In genomic region chr2:25400764-25401163, GRCm38 (mm10) we compare ENCODE assay signal across 8 mouse cellular contexts. TPM values are rescaled to one million over a fixed set of nuclear protein-coding genes. Genes with fewer than 3 reads are reported as not detected.
A peak's percentile ranks its signal among the peaks of the same experiment; 100 is the strongest.
DNase-seq lines count a peak whose midpoint lies in the region; ATAC-seq lines count a peak whose summit lies in the region.

No protein-coding gene starts in this region.

- peak overlapping the region; percentile 22; the same call in 1 of the 2 replicates for H3K4me3 ChIP-seq in heart, embryonic 10.5 days
- no peak overlapping the region for H3K4me3 ChIP-seq in kidney, embryonic 14.5 days (ENCODE audit: low read length)

- H3K27me3 ChIP-seq in heart, embryonic 10.5 days (ENCODE audit: insufficient read depth, poor library complexity, severe bottlenecking), result peaks cover 98% of the 10 kb centered on the region
- H3K27me3 ChIP-seq in kidney, embryonic 14.5 days (ENCODE audit: control insufficient read depth, insufficient read depth, low read length), result peaks cover 66% of the 10 kb centered on the region

- 0 out of 2 replicates have a peak, but pooled peaks have one; percentile 24 for ATAC-seq in kidney, embryonic 14.5 days (ENCODE audit: low FRiP score, low TSS enrichment)
- no peak for ATAC-seq in inflammation-experienced regulatory T-cells, adult 6 months

- no peaks in the 10 kb centered on the region for H3K9me3 ChIP-seq in heart, embryonic 10.5 days
- no peaks in the 10 kb centered on the region for H3K9me3 ChIP-seq in kidney, embryonic 14.5 days (ENCODE audit: control insufficient read depth, low read length)

- H3K27ac ChIP-seq in heart, embryonic 10.5 days, result no peak overlapping the region
- H3K27ac ChIP-seq in kidney, embryonic 14.5 days (ENCODE audit: low read depth, low read length), result no peak overlapping the region

- H3K4me1 ChIP-seq in heart, embryonic 10.5 days, result peaks cover 23% of the 10 kb centered on the region
- H3K4me1 ChIP-seq in kidney, embryonic 14.5 days (ENCODE audit: control insufficient read depth, insufficient read depth, low read length), result 0 out of 2 replicates have a peak, but pooled peaks cover 4% of the 10 kb centered on the region

- peak overlapping the region; percentile 25; the same call in 1 of the 2 replicates for H3K4me2 ChIP-seq in kidney, embryonic 14.5 days (replicated peaks; ENCODE audit: low read depth, low read length)

- H3K36me3 ChIP-seq in heart, embryonic 10.5 days, result no peaks in the 10 kb centered on the region
- no peaks in the 10 kb centered on the region for H3K36me3 ChIP-seq in kidney, embryonic 14.5 days (ENCODE audit: control insufficient read depth, insufficient read depth, low read length)

- peak; percentile 73 for DNase-seq in urinary bladder, postnatal 14 days (ENCODE audit: low spot score)
- DNase-seq in urinary bladder, postnatal 10 days (ENCODE audit: low spot score), result no peak
- peak; percentile 74 for DNase-seq in embryo, embryonic 11 days
- no peak for DNase-seq in heart, embryonic 10.5 days (ENCODE audit: low spot score)
- peak; percentile 62 for DNase-seq in lung, postnatal 10 days
- DNase-seq in right cerebral cortex, adult 2 months (ENCODE audit: low spot score in 2 of 2), result peak; percentile 61 to 67

- 2% methylated on average over 17 of the region's 17 CpGs for WGBS in heart, embryonic 10.5 days
- 3% methylated on average over 17 of the region's 17 CpGs for WGBS in kidney, embryonic 14.5 days

- no peak overlapping the region for H3K9ac ChIP-seq in kidney, embryonic 14.5 days (ENCODE audit: low read depth, low read length)

RNA-seq across cellular contexts. Expression of gene Npdc1, which starts 1.6 kb away (rescaled TPM):
- 14.6 and 16.5 TPM in 2 replicates for polyA plus RNA-seq in heart, embryonic 10.5 days (2016; fragmentation: Nextera tagmentation; extraction: Ambion mirVana)
- 32.8 and 34.0 TPM in 2 replicates for polyA plus RNA-seq in kidney, embryonic 14.5 days (2014; fragmentation: Nextera tagmentation; extraction: Ambion mirVana)
- polyA plus RNA-seq in inflammation-experienced regulatory T-cells, adult 6 months (2017; shearing (Covaris generic)), result 1 to 10 TPM; 2.8 to 6.1 (median 6.0) TPM

RNA-seq across cellular contexts. Expression of gene Entpd2, which starts 5.1 kb away (rescaled TPM):
- not detected in 2 replicates for polyA plus RNA-seq in heart, embryonic 10.5 days (2016; fragmentation: Nextera tagmentation; extraction: Ambion mirVana)
- polyA plus RNA-seq in kidney, embryonic 14.5 days (2014; fragmentation: Nextera tagmentation; extraction: Ambion mirVana), result 2.0 and 2.7 TPM in 2 replicates
- polyA plus RNA-seq in inflammation-experienced regulatory T-cells, adult 6 months (2017; shearing (Covaris generic)), result 1 to 10 TPM in 1 of 3 experiments, under 1 TPM in 1, not detected in 1; 0.49 to 1.3 TPM

RNA-seq across cellular contexts. Expression of gene Fut7, which starts 22.3 kb away (rescaled TPM):
- polyA plus RNA-seq in heart, embryonic 10.5 days (2016; fragmentation: Nextera tagmentation; extraction: Ambion mirVana), result not detected in 2 replicates
- not detected in 2 replicates for polyA plus RNA-seq in kidney, embryonic 14.5 days (2014; fragmentation: Nextera tagmentation; extraction: Ambion mirVana)
- 10 to 100 TPM in 1 of 3 experiments, 1 to 10 TPM in 2; 4.1 to 14.7 (median 7.2) TPM for polyA plus RNA-seq in inflammation-experienced regulatory T-cells, adult 6 months (2017; shearing (Covaris generic))

RNA-seq across cellular contexts. Expression of gene Abca2, which starts 27.7 kb away (rescaled TPM):
- 3.5 and 4.7 TPM in 2 replicates for polyA plus RNA-seq in heart, embryonic 10.5 days (2016; fragmentation: Nextera tagmentation; extraction: Ambion mirVana)
- polyA plus RNA-seq in kidney, embryonic 14.5 days (2014; fragmentation: Nextera tagmentation; extraction: Ambion mirVana), result 8.1 and 11.2 TPM in 2 replicates
- polyA plus RNA-seq in inflammation-experienced regulatory T-cells, adult 6 months (2017; shearing (Covaris generic)), result 10 to 100 TPM; 31.4 to 59.3 (median 41.8) TPM

RNA-seq across cellular contexts. Expression of gene Sapcd2, which starts 28.6 kb away (rescaled TPM):
- 26.8 and 31.8 TPM in 2 replicates for polyA plus RNA-seq in heart, embryonic 10.5 days (2016; fragmentation: Nextera tagmentation; extraction: Ambion mirVana)
- 45.1 and 47.2 TPM in 2 replicates for polyA plus RNA-seq in kidney, embryonic 14.5 days (2014; fragmentation: Nextera tagmentation; extraction: Ambion mirVana)
- 10 to 100 TPM in 1 of 3 experiments, under 1 TPM in 2; 0.44 to 10.5 (median 0.80) TPM for polyA plus RNA-seq in inflammation-experienced regulatory T-cells, adult 6 months (2017; shearing (Covaris generic))

Comparison
In these comparisons a context has a peak if more than half of its experiments do, and no peak if none do; other contexts are left out.
1. DNase-seq: peak in urinary bladder, postnatal 14 days (single experiment), embryo, embryonic 11 days (single experiment), lung, postnatal 10 days (single experiment) and right cerebral cortex, adult 2 months (2 of 2); none in urinary bladder, postnatal 10 days (single experiment) and heart, embryonic 10.5 days (single experiment).